Mouse (Mus musculus): ENCODE measurements around the gene Slc25a35.

DNA sequence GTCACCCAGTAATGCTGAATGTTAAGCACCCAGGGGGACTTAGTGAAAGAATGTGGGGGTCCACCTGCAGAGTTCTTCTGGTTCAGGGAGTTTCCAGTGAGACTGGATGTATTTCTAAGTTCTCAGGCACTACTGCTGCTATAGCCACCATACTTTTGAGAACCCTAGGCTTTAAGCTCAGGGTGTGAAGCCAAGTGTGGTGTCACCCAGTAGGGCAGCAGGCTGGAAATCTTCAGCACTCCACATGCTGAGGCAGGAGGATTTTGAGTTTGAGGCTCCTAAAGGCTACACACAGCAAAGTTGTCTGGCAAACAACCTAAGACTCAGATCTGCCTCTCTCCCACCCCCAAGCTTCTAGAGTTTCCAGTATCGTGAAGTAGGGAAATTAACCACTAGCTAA, 1.4 kb upstream of the Slc25a35 start:
- TF ChIP-seq POLR2A (IDR thresholded peaks at IDR 0.05; ENCODE audit: borderline replicate concordance, control insufficient read depth, low read depth, low read length): no peak
- TF ChIP-seq CTCF (IDR thresholded peaks at IDR 0.05; ENCODE audit: control insufficient read depth, insufficient read depth, low read length): no peak

Measured in bone marrow, adult 2 months (tissue).